ENCODE assay signal across 9 mouse cellular contexts in the genomic region with DNA sequence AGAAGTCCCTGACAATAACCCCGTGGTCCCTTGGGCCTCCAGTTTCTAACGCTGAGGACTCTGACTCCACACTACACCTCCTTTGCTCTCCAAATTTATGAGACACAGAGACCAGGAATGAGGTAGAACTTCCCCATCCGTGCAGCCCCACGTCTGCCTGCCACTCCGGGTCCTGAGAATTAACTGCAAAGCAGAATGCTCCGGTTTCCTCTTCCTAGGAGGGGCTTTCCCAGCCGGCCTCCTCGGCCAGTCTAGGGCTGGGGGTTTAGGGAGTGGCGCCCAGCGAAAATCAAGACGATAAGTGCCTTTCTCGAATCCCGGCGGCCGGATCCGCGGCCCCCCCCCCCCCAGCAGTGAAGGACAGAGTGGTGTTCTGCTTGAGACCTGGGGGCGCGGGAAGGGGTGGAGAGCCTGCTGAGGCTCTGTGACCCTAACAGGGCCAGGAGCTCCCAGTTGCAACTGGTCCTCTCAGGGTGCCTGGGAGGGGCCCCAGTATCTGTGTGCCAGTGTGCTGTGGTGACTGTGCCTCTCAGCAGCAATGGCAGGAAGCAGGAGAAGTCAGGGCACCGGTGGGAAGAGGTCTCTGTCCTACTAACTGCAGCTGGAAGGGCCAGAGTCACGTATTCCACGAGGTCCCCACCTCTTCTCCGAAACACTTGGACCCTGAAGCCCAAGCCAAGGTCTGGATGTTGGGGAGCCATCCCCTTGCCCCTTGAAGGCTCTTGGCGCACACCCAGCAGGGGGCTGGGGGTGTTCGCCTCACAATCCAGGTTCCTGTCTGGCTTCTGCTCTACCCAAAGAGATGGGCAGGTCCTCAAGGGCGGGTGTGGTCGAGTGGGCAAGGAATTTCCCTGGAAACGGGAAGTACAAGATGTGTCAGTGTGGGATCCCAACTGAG. TPM values are rescaled to one million over a fixed set of nuclear protein-coding genes. Genes with fewer than 3 reads are reported as not detected.
A peak's percentile ranks its signal among the peaks of the same experiment; 100 is the strongest.
DNase-seq lines count a peak whose midpoint lies in the region; ATAC-seq lines count a peak whose summit lies in the region.
"Had no signal": no experiment of that assay in that cellular context is flagged by ENCODE, and none has a peak within 500 bp of the region (broad histone marks: within the 10 kb centered on the region; RNA-seq: fewer than 3 reads in every experiment).

No protein-coding gene starts in this region.

- H3K27me3 ChIP-seq in heart, embryonic 11.5 days (ENCODE audit: control insufficient read depth, insufficient read depth, low read length), result peaks cover 11% of the 10 kb centered on the region; the same call in 1 of the 2 replicates
- H3K27me3 ChIP-seq in midbrain, embryonic 14.5 days (ENCODE audit: control insufficient read depth, insufficient read depth, low read length), result 0 out of 2 replicates have a peak, but pooled peaks cover 3% of the 10 kb centered on the region
- H3K27me3 ChIP-seq: Patski had no signal

- DNase-seq in lung, adult 18-20 months, result peak; percentile 55 to 70
- no peak for DNase-seq in lung, postnatal 10 days
- peak; percentile 36 for DNase-seq in kidney, postnatal 14 days
- no peak for DNase-seq in midbrain, embryonic 14.5 days
- no peak for DNase-seq in ovary, postnatal 14 days (ENCODE audit: low spot score)
- no peak for DNase-seq in adrenal gland, adult 18-20 months (ENCODE audit: low spot score in 2 of 2)
- no peak for DNase-seq in layer of hippocampus, adult 9-11 months

- H3K4me3 ChIP-seq in heart, embryonic 11.5 days (ENCODE audit: low read depth, low read length), result peak overlapping the region; percentile 24
- no peak overlapping the region for H3K4me3 ChIP-seq in midbrain, embryonic 14.5 days (replicated peaks; ENCODE audit: low read depth, low read length)

- H3K27ac ChIP-seq in heart, embryonic 11.5 days (ENCODE audit: low read depth, low read length), result peak overlapping the region; percentile 35
- no peak overlapping the region for H3K27ac ChIP-seq in midbrain, embryonic 14.5 days (replicated peaks; ENCODE audit: low read depth, low read length)

- H3K9ac ChIP-seq in heart, embryonic 11.5 days (ENCODE audit: low read depth, low read length), result peak overlapping the region; percentile 58
- no peak overlapping the region for H3K9ac ChIP-seq in midbrain, embryonic 14.5 days (replicated peaks; ENCODE audit: low read length)

- H3K36me3 ChIP-seq in heart, embryonic 11.5 days (ENCODE audit: control insufficient read depth, insufficient read depth, low read length), result no peaks in the 10 kb centered on the region
- H3K36me3 ChIP-seq in midbrain, embryonic 14.5 days (ENCODE audit: control insufficient read depth, insufficient read depth, low read length), result no peaks in the 10 kb centered on the region

- ATAC-seq in heart, embryonic 11.5 days (replicated peaks; ENCODE audit: insufficient number of reproducible peaks, low FRiP score, low TSS enrichment), result no peak
- ATAC-seq in midbrain, embryonic 14.5 days (ENCODE audit: low FRiP score, low TSS enrichment), result no peak
- ATAC-seq: Patski had no signal

- WGBS in heart, embryonic 11.5 days (ENCODE audit: insufficient replicate concordance), result 4% methylated on average over 28 of the region's 28 CpGs
- 5% methylated on average over 28 of the region's 28 CpGs for WGBS in midbrain, embryonic 14.5 days

- peaks cover 21% of the 10 kb centered on the region for H3K4me1 ChIP-seq in heart, embryonic 11.5 days (ENCODE audit: control insufficient read depth, insufficient read depth, low read length)
- H3K4me1 ChIP-seq in midbrain, embryonic 14.5 days (ENCODE audit: control insufficient read depth, insufficient read depth, low read length), result 0 out of 2 replicates have a peak, but pooled peaks cover 9% of the 10 kb centered on the region

- H3K9me3 ChIP-seq in heart, embryonic 11.5 days (replicated peaks; ENCODE audit: control insufficient read depth, low read length), result no peaks in the 10 kb centered on the region
- no peaks in the 10 kb centered on the region for H3K9me3 ChIP-seq in midbrain, embryonic 14.5 days (ENCODE audit: control insufficient read depth, low read length)

- peak overlapping the region; percentile 63 for H3K4me2 ChIP-seq in heart, embryonic 11.5 days
- H3K4me2 ChIP-seq in midbrain, embryonic 14.5 days (ENCODE audit: low read length), result peak overlapping the region; percentile 31; the same call in 1 of the 2 replicates

RNA-seq across cellular contexts. Expression of a gene that starts 6.6 kb away (rescaled TPM):
- polyA plus RNA-seq in heart, embryonic 11.5 days (2014; fragmentation: Nextera tagmentation; extraction: Ambion mirVana), result 5.0 and 5.8 TPM in 2 replicates
- polyA plus RNA-seq in midbrain, embryonic 14.5 days (2014; fragmentation: Nextera tagmentation; extraction: Ambion mirVana), result 11.6 and 22.2 TPM in 2 replicates
- 100 to 1,000 TPM; 111 to 112 TPM for total RNA-seq in adrenal gland, adult 18-20 months (2021)

RNA-seq across cellular contexts. Expression of a gene that starts 19.9 kb away (rescaled TPM):
- polyA plus RNA-seq in heart, embryonic 11.5 days (2014; fragmentation: Nextera tagmentation; extraction: Ambion mirVana), result not detected in 2 replicates
- polyA plus RNA-seq in midbrain, embryonic 14.5 days (2014; fragmentation: Nextera tagmentation; extraction: Ambion mirVana), result not detected in 2 replicates
- total RNA-seq in adrenal gland, adult 18-20 months (2021), result not detected
- polyA plus RNA-seq: Patski had no signal

RNA-seq across cellular contexts. Expression of a gene that starts 38.5 kb away (rescaled TPM):
- polyA plus RNA-seq in heart, embryonic 11.5 days (2014; fragmentation: Nextera tagmentation; extraction: Ambion mirVana), result not detected in 2 replicates
- polyA plus RNA-seq in midbrain, embryonic 14.5 days (2014; fragmentation: Nextera tagmentation; extraction: Ambion mirVana), result not detected in 2 replicates
- not detected for total RNA-seq in adrenal gland, adult 18-20 months (2021)
- polyA plus RNA-seq: Patski had no signal

RNA-seq across cellular contexts. Expression of a gene that starts 49.9 kb away (rescaled TPM):
- 0.73 TPM in 1 of 2 replicates, not detected in the other for polyA plus RNA-seq in heart, embryonic 11.5 days (2014; fragmentation: Nextera tagmentation; extraction: Ambion mirVana)
- not detected in 2 replicates for polyA plus RNA-seq in midbrain, embryonic 14.5 days (2014; fragmentation: Nextera tagmentation; extraction: Ambion mirVana)
- total RNA-seq in adrenal gland, adult 18-20 months (2021), result not detected
- polyA plus RNA-seq: Patski had no signal

Comparison
In these comparisons a context has a peak if more than half of its experiments do, and no peak if none do; other contexts are left out.
1. DNase-seq: peak in lung, adult 18-20 months (2 of 2) and kidney, postnatal 14 days (single experiment); none in lung, postnatal 10 days (single experiment), midbrain, embryonic 14.5 days (single experiment), ovary, postnatal 14 days (single experiment), adrenal gland, adult 18-20 months (0 of 2) and layer of hippocampus, adult 9-11 months (single experiment).